Mouse (Mus musculus): Measurements from ENCODE around the gene Lamc3.
"Not testable (repeated sequence)": the region's sequence is repeated elsewhere in the genome, so short reads cannot be mapped to it uniquely, and the experiment has no call there.

The Lamc3 gene

GRCm38 (mm10) chr2:31876446-31876845, 10.6 kb upstream of the Lamc3 start:
- peak in 1 of 2 experiments; percentile 15 for DNase-seq (ENCODE audit: low spot score in 2 of 2)

- no peak for DNase-seq (ENCODE audit: low spot score in 2 of 2)
These were observed 8.5 kb upstream of the Lamc3 start for GRCm38 (mm10) chr2:31878610-31879009.

DNA sequence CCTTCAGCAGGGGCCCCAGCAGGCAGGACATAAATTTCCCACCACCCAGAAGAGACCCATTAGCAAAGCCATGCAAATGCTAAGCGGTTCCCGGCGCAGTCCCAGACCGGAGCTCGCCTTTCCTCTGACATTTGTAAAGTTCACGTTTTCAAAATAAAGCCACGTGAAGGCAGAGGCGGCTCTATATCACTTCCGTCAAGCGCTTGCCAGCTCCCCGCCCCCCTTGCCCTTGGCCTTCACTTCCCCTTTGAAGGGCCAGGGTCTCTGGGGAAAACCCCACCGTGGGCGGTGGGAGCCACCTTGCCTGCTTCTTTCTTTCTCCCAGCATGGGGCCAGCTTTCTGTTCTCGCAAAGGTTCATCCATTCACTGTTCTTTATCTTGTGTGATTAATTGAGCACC, 6.2 kb upstream of the Lamc3 start:
- DNase-seq (ENCODE audit: low spot score in 2 of 2) = no peak

DNA sequence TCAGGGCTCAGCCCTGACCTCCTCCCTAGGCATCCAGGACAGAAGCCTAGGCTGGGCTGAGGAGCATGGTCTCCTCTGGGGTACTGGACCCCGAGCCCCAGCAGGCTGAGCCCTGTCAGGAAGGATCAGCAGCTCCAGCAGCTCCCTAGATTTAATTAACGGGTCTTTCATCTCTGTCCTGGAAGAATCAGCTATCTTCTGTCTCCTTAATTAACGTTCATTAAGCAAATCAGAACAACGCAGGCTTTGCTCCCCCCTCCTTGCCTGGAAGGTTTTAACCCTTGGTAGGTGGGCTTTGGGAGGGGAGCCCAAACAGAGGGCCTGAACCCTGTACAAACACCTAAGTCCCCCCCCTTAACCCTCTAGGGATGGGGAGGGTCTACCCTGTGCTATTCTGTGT, 4.0 kb upstream of the Lamc3 start:
- no peak for DNase-seq (ENCODE audit: low spot score in 2 of 2)

- peak in 1 of 2 experiments; percentile 62 for DNase-seq (ENCODE audit: low spot score in 2 of 2)
These were observed 2.3 kb upstream of the Lamc3 start for GRCm38 (mm10) chr2:31884806-31885205.

- DNase-seq (ENCODE audit: low spot score in 2 of 2) = no peak
These were observed 1.8 kb downstream of the Lamc3 start for GRCm38 (mm10) chr2:31888871-31889270.

GRCm38 (mm10) chr2:31891219-31891618, 4.1 kb downstream of the Lamc3 start:
- DNase-seq (ENCODE audit: low spot score in 2 of 2) = no peak

- no peak for DNase-seq (ENCODE audit: low spot score in 2 of 2)
These were observed 6.1 kb downstream of the Lamc3 start for GRCm38 (mm10) chr2:31893110-31893669.

- DNase-seq (ENCODE audit: low spot score in 2 of 2) = no peak
These were observed 7.3 kb downstream of the Lamc3 start for GRCm38 (mm10) chr2:31894221-31894870.

GRCm38 (mm10) chr2:31900932-31901331, 13.8 kb downstream of the Lamc3 start:
- DNase-seq (ENCODE audit: low spot score in 2 of 2) = no peak

GRCm38 (mm10) chr2:31901659-31902362, 14.7 kb downstream of the Lamc3 start:
- no peak for DNase-seq (ENCODE audit: low spot score in 2 of 2)

DNA sequence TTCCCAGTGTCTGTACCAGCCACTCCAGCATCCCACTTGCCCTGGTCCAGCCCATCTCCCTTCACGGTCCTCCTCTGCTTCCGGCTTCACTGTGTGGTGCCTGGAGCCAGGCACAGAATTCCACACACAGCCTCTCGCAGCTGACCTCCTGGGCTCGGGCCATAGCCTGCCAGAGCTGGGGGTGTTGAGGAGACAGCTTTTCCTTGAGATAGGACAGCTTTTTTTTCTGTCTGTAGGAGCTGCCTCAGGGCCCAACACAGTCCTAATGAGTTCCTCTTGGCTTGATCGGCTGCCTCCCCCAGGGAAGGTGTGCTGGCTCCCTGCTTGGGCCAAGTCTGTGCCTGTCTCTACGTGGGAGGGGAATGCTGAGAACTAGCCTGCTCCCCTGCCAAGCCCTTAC, 17.0 kb downstream of the Lamc3 start:
- DNase-seq (ENCODE audit: low spot score in 2 of 2) = no peak

- no peak for DNase-seq (ENCODE audit: low spot score in 2 of 2)
These were observed 17.5 kb downstream of the Lamc3 start for GRCm38 (mm10) chr2:31904622-31905021.

DNA sequence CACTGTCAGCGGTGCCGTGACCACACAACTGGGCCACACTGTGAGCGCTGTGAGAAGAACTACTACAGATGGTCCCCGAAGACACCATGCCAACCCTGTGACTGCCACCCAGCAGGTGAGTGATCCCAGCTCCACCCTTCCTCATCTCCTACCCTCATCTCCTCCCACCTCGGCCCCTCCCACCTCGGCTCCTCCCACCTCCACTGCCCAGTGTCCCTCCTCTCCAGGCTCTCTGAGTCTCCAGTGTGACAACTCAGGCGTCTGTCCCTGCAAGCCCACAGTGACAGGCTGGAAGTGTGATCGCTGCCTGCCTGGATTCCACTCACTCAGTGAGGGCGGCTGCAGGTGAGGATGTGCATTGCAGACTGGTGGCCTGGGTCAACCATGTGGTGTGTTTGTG, 18.6 kb downstream of the Lamc3 start:
- no peak for DNase-seq (ENCODE audit: low spot score in 2 of 2)

DNA sequence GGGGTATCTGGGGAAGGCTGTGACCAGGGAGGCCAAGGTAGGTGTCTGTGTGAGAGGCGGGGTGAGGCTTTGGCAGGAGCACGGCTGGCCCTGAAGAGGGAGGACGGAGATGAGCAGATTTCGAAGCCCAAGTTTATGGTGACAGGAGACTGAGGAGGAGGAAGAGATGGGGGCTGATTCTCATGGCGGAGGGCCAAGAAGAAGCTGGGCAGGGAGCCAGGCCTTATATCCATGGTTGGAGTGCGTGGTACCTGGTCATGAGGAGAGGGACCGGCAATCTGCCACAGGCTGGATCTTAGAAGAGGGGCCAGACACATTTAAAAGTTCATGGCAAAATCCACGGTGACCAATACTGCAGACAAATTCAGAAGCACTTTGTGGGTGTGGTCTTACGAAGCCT, 19.3 kb downstream of the Lamc3 start:
- DNase-seq (ENCODE audit: low spot score in 2 of 2) = peak in 1 of 2 experiments; percentile 33

GRCm38 (mm10) chr2:31912575-31912974, 25.5 kb downstream of the Lamc3 start:
- DNase-seq (ENCODE audit: low spot score in 2 of 2) = no peak

DNA sequence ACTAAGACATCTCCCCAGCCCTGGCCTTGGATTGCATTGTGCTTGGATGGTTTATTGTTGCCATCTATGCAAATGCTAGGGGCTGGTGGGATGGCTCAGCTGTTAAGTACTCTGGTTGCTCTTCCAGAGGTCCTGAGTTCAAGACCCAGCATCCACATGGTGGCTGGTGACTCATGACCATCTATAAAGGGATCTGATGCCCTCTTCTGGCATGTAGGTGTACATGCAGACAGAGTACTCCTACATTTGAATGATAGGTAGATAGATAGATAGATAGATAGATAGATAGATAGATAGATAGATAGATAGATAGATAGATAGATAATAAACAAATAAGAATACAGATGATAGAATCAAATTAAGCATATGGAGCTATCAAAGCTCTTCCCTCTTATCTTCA, 27.1 kb downstream of the Lamc3 start:
- not testable (repeated sequence) for DNase-seq (ENCODE audit: low spot score in 2 of 2)

DNA sequence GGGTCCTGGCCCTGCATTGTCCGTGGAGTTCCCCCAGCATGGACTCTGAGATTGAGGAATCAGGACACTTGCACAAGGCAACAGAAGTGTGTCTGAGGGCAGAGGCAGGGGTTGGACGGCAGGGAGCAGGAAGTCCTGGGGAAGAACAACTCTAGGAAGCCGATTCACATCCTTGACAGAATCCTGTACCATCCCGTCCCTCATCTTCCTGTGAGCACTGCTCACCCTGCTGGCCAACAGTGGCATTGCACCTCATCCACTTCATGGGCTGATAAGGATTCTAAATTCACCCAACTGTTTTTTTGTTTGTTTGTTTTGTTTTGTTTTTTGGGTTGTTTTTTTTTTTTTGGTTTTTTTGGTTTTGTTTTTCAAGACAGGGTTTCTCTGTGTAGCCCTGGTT, 28.0 kb downstream of the Lamc3 start:
- peak in 1 of 2 experiments; percentile 73 for DNase-seq (ENCODE audit: low spot score in 2 of 2)

- DNase-seq (ENCODE audit: low spot score in 2 of 2) = peak in 1 of 2 experiments; percentile 24
These were observed 30.5 kb downstream of the Lamc3 start for GRCm38 (mm10) chr2:31917636-31918035.

DNA sequence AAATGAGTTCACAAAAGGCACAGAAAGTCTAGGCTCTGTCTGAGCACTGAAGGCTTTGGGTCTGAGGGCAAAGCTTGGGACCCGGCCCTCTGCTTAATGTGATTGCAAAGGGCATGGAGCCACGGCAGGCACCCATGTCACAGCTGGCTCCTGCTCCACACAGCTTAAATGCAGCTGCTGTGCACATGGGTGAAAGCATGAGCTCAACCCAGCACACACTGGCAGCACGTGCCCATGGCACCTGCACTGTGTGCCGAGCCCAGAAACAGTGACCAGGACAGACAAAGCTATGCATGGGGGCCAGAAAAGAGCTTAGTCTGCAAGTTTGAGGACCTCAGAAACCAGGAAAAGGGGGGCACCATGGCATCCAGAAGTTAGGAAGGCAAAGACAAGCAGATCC, 36.6 kb downstream of the Lamc3 start:
- no peak for DNase-seq (ENCODE audit: low spot score in 2 of 2)

DNA sequence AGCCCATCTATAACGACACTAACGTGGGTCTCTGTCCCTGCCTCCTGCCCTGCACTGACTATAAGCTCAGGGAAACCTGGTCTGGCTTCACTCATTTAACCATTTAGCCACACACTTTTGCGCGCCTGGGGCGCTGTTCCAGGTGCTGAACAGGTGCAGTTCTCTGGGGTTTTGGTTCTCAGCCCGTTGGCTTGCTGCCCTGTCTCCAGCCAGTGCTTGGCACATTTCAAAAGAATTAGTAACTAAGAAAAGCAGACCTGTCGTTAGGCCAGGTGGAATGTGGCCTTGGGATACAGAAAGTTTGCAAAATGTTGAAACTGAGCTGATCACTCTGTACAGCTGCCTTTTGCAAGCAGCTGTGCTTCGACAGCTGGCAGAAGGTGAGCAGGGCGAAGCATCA, 37.7 kb downstream of the Lamc3 start:
- DNase-seq (ENCODE audit: low spot score in 2 of 2) = no peak

DNA sequence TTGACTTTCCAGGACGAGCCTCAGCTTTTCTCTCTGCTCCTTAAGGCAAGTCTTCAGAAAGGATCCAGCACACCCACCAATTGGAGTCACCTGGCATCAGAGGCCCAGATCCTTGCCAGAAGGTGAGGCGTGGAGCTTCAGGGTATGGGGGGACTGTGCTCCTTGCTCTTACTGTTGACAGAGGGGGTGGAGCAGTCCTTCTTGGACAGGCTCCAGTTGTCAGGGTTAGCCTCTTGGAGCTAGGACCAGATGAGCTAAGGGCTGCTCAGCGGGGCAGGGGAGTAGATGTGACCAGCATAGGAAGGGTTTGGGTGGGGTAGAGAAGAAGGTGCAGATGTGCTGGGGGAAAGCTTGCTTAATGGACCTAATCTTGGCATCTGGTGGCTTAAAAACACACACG, 38.8 kb downstream of the Lamc3 start:
- no peak for DNase-seq (ENCODE audit: low spot score in 2 of 2)

GRCm38 (mm10) chr2:31929664-31930063, 42.6 kb downstream of the Lamc3 start:
- DNase-seq (ENCODE audit: low spot score in 2 of 2) = no peak
